Comparison of ENCODE assay signal across 20 mouse cellular contexts in the genomic region with DNA sequence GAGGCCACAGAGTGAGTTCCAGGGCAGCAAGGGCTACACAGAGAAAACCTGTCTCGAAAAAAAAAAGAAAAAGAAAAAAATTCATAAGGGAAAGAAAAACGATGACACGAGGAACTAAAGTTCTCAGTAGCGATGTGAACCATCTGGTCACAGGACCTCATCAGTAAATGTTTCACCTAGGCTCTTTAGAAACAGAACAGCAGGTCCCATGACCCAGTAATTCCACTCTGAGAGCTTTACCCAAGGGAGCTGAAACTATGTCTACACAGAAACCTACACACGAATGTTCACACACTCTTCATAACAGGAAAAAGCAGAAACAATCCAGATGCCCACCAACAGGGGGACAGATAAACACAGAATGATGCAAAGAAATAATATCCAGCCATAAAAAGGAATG. TPM values are rescaled to one million over a fixed set of nuclear protein-coding genes. Genes with fewer than 3 reads are reported as not detected.
DNase-seq lines count a peak whose midpoint lies in the region; ATAC-seq and TF ChIP-seq lines count a peak whose summit lies in the region.
"Had no signal": no experiment of that assay in that cellular context is flagged by ENCODE, and none has a peak within 500 bp of the region (broad histone marks: within the 10 kb centered on the region; RNA-seq: fewer than 3 reads in every experiment).

No protein-coding gene starts in this region.

- dilution Hi-C loops in CH12.LX (cut with MboI; ENCODE audit: extremely low pct_ligation_motif_present, extremely low pct_unique_long_range_greater_than_20kb, low sequenced_read_pairs), result no loop called here

- peak; percentile 56 for TF ChIP-seq EP300 in CH12.LX (IDR thresholded peaks at IDR 0.05; ENCODE audit: low read length)
- TF ChIP-seq EP300 in stomach, postnatal 0 days (optimal IDR thresholded peaks at IDR 0.05), result no peak

- no peak overlapping the region for H3K4me2 ChIP-seq in kidney, embryonic 16.5 days (replicated peaks; ENCODE audit: low read depth, low read length)
- peak overlapping the region; percentile 60 for H3K4me2 ChIP-seq in CH12.LX (ENCODE audit: insufficient read depth, low read depth, poor library complexity, severe bottlenecking)
- H3K4me2 ChIP-seq in stomach, postnatal 0 days (replicated peaks; ENCODE audit: low read depth), result no peak overlapping the region
- H3K4me2 ChIP-seq: embryonic facial prominence, embryonic 12.5 days; forebrain, embryonic 13.5 days; forebrain, embryonic 15.5 days had no signal

- H3K27me3 ChIP-seq in kidney, adult 2 months (replicated peaks; ENCODE audit: control insufficient read depth, insufficient read depth, low read length), result no peaks in the 10 kb centered on the region
- H3K27me3 ChIP-seq in kidney, embryonic 16.5 days (ENCODE audit: insufficient read depth, low read length), result no peaks in the 10 kb centered on the region
- no peaks in the 10 kb centered on the region for H3K27me3 ChIP-seq in CH12.LX (replicated peaks)
- H3K27me3 ChIP-seq in E14TG2a.4 (ENCODE audit: insufficient read depth, low read length), result no peaks in the 10 kb centered on the region
- no peaks in the 10 kb centered on the region for H3K27me3 ChIP-seq in stomach, postnatal 0 days (ENCODE audit: control insufficient read depth, insufficient read depth, low read length)
- H3K27me3 ChIP-seq: forebrain, embryonic 15.5 days had no signal

- H3K4me3 ChIP-seq in kidney, adult 2 months (ENCODE audit: insufficient read depth, low read depth, low read length), result no peak overlapping the region
- H3K4me3 ChIP-seq in kidney, embryonic 16.5 days (ENCODE audit: low read length), result no peak overlapping the region
- H3K4me3 ChIP-seq in CH12.LX (replicated peaks in 1 of 3; ENCODE audit: low read depth in 2 of 3, low read length in 2 of 3, poor library complexity in 1 of 3), result peak overlapping the region in 1 of 3 experiments; percentile 79
- peak overlapping the region; percentile 40 for H3K4me3 ChIP-seq in E14TG2a.4 (replicated peaks; ENCODE audit: low read length)
- no peak overlapping the region for H3K4me3 ChIP-seq in stomach, postnatal 0 days (ENCODE audit: low read depth, low read length)
- H3K4me3 ChIP-seq: embryonic facial prominence, embryonic 10.5 days; embryonic facial prominence, embryonic 12.5 days; forebrain, embryonic 13.5 days; forebrain, embryonic 15.5 days had no signal

- no peak for TF ChIP-seq POLR2A in kidney, adult 2 months (IDR thresholded peaks at IDR 0.05; ENCODE audit: low read depth, low read length)
- TF ChIP-seq POLR2A in CH12.LX (IDR thresholded peaks at IDR 0.05; ENCODE audit: low read depth, low read length), result no peak

- ATAC-seq in kidney, embryonic 16.5 days (ENCODE audit: low FRiP score, low TSS enrichment), result no peak
- no peak for ATAC-seq in stomach, postnatal 0 days (ENCODE audit: low FRiP score, low TSS enrichment)
- ATAC-seq: forebrain, embryonic 13.5 days; forebrain, embryonic 15.5 days; forebrain, postnatal 0 days had no signal

- H3K27ac ChIP-seq in kidney, adult 2 months (ENCODE audit: insufficient read depth, low read depth, low read length), result no peak overlapping the region
- H3K27ac ChIP-seq in kidney, embryonic 16.5 days (ENCODE audit: low read length), result no peak overlapping the region
- no peak overlapping the region; the same call in 1 of the 2 replicates for H3K27ac ChIP-seq in CH12.LX (ENCODE audit: insufficient read depth, low read depth)
- H3K27ac ChIP-seq in stomach, postnatal 0 days (replicated peaks), result no peak overlapping the region
- H3K27ac ChIP-seq: embryonic facial prominence, embryonic 10.5 days; embryonic facial prominence, embryonic 12.5 days; forebrain, embryonic 13.5 days; forebrain, embryonic 15.5 days had no signal

- H3K4me1 ChIP-seq in kidney, adult 2 months (ENCODE audit: control insufficient read depth, insufficient read depth, low read length), result 0 out of 2 replicates have a peak, but pooled peaks cover 4% of the 10 kb centered on the region
- 0 out of 2 replicates have a peak, but pooled peaks cover 15% of the 10 kb centered on the region for H3K4me1 ChIP-seq in kidney, embryonic 16.5 days (ENCODE audit: insufficient read depth, low read length)
- H3K4me1 ChIP-seq in CH12.LX (ENCODE audit: control insufficient read depth in 1 of 2, insufficient read depth in 2 of 2) (peaks cover 34 to 71% of the 10 kb centered on the region in 2 experiments), E14TG2a.4 (replicated peaks; ENCODE audit: low read depth, low read length) (peaks cover 87% of the 10 kb centered on the region)
- H3K4me1 ChIP-seq in stomach, postnatal 0 days (replicated peaks; ENCODE audit: control insufficient read depth, insufficient read depth), result no peaks in the 10 kb centered on the region

- in situ Hi-C loops in CH12.LX (cut with MboI; ENCODE audit: low pct_ligation_motif_present, low pct_unique_long_range_greater_than_20kb, low sequenced_read_pairs), result no loop called here

- H3K79me2 ChIP-seq in CH12.LX (replicated peaks; ENCODE audit: control insufficient read depth, extremely low read depth, insufficient read depth, poor library complexity, severe bottlenecking), result peaks cover 82% of the 10 kb centered on the region

- no peaks in the 10 kb centered on the region for H3K9me3 ChIP-seq in kidney, embryonic 16.5 days (ENCODE audit: low read length)
- H3K9me3 ChIP-seq in CH12.LX (replicated peaks; ENCODE audit: low read length) (no peaks in the 10 kb centered on the region), E14TG2a.4 (ENCODE audit: low read length) (no peaks in the 10 kb centered on the region)
- H3K9me3 ChIP-seq in stomach, postnatal 0 days (ENCODE audit: control insufficient read depth, low read length), result no peaks in the 10 kb centered on the region
- H3K9me3 ChIP-seq: embryonic facial prominence, embryonic 10.5 days; embryonic facial prominence, embryonic 12.5 days; forebrain, embryonic 13.5 days; forebrain, embryonic 15.5 days had no signal

- no peak for TF ChIP-seq RAD21 in CH12.LX (IDR thresholded peaks at IDR 0.05; ENCODE audit: low read depth, low read length)

- H3K36me3 ChIP-seq in kidney, adult 2 months (ENCODE audit: control insufficient read depth, insufficient read depth, low read length), result no peaks in the 10 kb centered on the region
- no peaks in the 10 kb centered on the region for H3K36me3 ChIP-seq in kidney, embryonic 16.5 days (ENCODE audit: insufficient read depth, low read length)
- peaks cover 10 to 55% of the 10 kb centered on the region in 2 experiments for H3K36me3 ChIP-seq in CH12.LX (replicated peaks in 1 of 2; ENCODE audit: control insufficient read depth in 1 of 2, insufficient read depth in 1 of 2, low read length in 1 of 2)
- peaks cover 72% of the 10 kb centered on the region for H3K36me3 ChIP-seq in E14TG2a.4 (ENCODE audit: insufficient read depth, low read length)
- H3K36me3 ChIP-seq in stomach, postnatal 0 days (ENCODE audit: control insufficient read depth, insufficient read depth, low read length), result no peaks in the 10 kb centered on the region
- H3K36me3 ChIP-seq: embryonic facial prominence, embryonic 10.5 days; embryonic facial prominence, embryonic 12.5 days; forebrain, embryonic 15.5 days had no signal

- no peak overlapping the region for H3K9ac ChIP-seq in kidney, embryonic 16.5 days (replicated peaks; ENCODE audit: low read length)
- peak overlapping the region; percentile 31; the same call in 1 of the 2 replicates for H3K9ac ChIP-seq in CH12.LX (ENCODE audit: insufficient read depth, low read depth)
- no peak overlapping the region for H3K9ac ChIP-seq in stomach, postnatal 0 days (ENCODE audit: low read length)
- H3K9ac ChIP-seq: embryonic facial prominence, embryonic 12.5 days; forebrain, embryonic 13.5 days; forebrain, embryonic 15.5 days; forebrain, postnatal 0 days had no signal

- WGBS in kidney, adult 2 months, result 56% methylated on average over 5 of the region's 5 CpGs
- 86% methylated on average over 5 of the region's 5 CpGs for WGBS in kidney, embryonic 16.5 days
- 79% methylated on average over 5 of the region's 5 CpGs for WGBS in stomach, postnatal 0 days

- peak; percentile 22 for DNase-seq in kidney, adult 2 months
- no peak for DNase-seq in CH12.LX (ENCODE audit: extremely low read depth)
- DNase-seq in stomach, postnatal 0 days (ENCODE audit: low spot score), result no peak
- no peak for DNase-seq in adrenal gland, adult 18-20 months (ENCODE audit: low spot score in 2 of 2)
- DNase-seq: adrenal gland, adult 8-10 months; adrenal gland, postnatal 14 days; adrenal gland, postnatal 36 days; cerebellum, adult 11-12 months; cerebellum, adult 2 months; cerebellum, adult 9-10 months; cerebellum, postnatal 10 days; cerebellum, postnatal 25 days; forebrain, postnatal 0 days had no signal

- no peak for TF ChIP-seq CTCF in kidney, adult 2 months (conservative IDR thresholded peaks at IDR 0.05; ENCODE audit: insufficient read depth, insufficient read length, low read depth, low read length)
- TF ChIP-seq CTCF in CH12.LX (conservative IDR thresholded peaks at IDR 0.05 in 1 of 2, IDR thresholded peaks at IDR 0.05 in 1 of 2; ENCODE audit: low read depth in 2 of 2, low read length in 2 of 2), result peak in 1 of 2 experiments; percentile 23; a peak in 2 of 4 replicates
- TF ChIP-seq CTCF in E14TG2a.4 (conservative IDR thresholded peaks at IDR 0.05; ENCODE audit: low read length), result no peak
- TF ChIP-seq CTCF in stomach, postnatal 0 days (IDR thresholded peaks at IDR 0.05; ENCODE audit: low read depth), result no peak

TF ChIP-seq in CH12.LX, 34 proteins besides CTCF, POLR2A, EP300 and RAD21 (continues in another document):
- TF ChIP-seq SIN3A (IDR thresholded peaks at IDR 0.05; ENCODE audit: low read length) (peak; percentile 68; the same call in 1 of the 2 replicates), MAX (IDR thresholded peaks at IDR 0.05; ENCODE audit: low read length) (peak; percentile 47; the same call in 1 of the 2 replicates), TCF12 (IDR thresholded peaks at IDR 0.05; ENCODE audit: low read depth, low read length) (0 out of 2 replicates have a peak, but pooled peaks have one; percentile 33), JUN (IDR thresholded peaks at IDR 0.05; ENCODE audit: insufficient read depth, low read depth, low read length) (peak; percentile 55; the same call in 1 of the 2 replicates), MYC (IDR thresholded peaks at IDR 0.05; ENCODE audit: low read depth, low read length) (0 out of 2 replicates have a peak, but pooled peaks have one; percentile 43), CHD1 (IDR thresholded peaks at IDR 0.05; ENCODE audit: low read depth, low read length) (no peak), ZMIZ1 (IDR thresholded peaks at IDR 0.05; ENCODE audit: low read depth, low read length) (no peak), BHLHE40 (IDR thresholded peaks at IDR 0.05; ENCODE audit: low read depth, low read length) (peak; percentile 57; the same call in 1 of the 2 replicates), HCFC1 (IDR thresholded peaks at IDR 0.05; ENCODE audit: low read depth, low read length) (0 out of 2 replicates have a peak, but pooled peaks have one; percentile 16)

RNA-seq across cellular contexts. Expression of gene Mreg, which starts 4.0 kb away (rescaled TPM):
- polyA plus RNA-seq in kidney, adult 2 months (2012; rRNA removed), result 2.3 and 3.2 TPM in 2 replicates
- polyA plus RNA-seq in kidney, embryonic 16.5 days (2015; fragmentation: Nextera tagmentation; extraction: Ambion mirVana), result 5.2 and 5.3 TPM in 2 replicates
- total RNA-seq in CH12.LX (2012; rRNA removed) (46.4 and 50.6 TPM in 2 replicates), CH12.LX (2014; rRNA removed) (51.9 and 52.4 TPM in 2 replicates)
- 64.3 and 69.8 TPM in 2 replicates for polyA plus RNA-seq in CH12.LX (2012; ENCODE audit: insufficient read length, low read depth)
- 34.6 and 37.7 TPM in 2 replicates for polyA plus RNA-seq in stomach, postnatal 0 days (2015; fragmentation: Nextera tagmentation; extraction: Ambion mirVana)
- total RNA-seq in adrenal gland, adult 18-20 months (2021), result 1 to 10 TPM; 2.2 to 2.3 TPM
- total RNA-seq: MEL had no signal
